Mouse (Mus musculus) layer of hippocampus, adult 11-12 months (tissue): Measurements from ENCODE around the gene Pde4c.

Experiments
- DNase-seq: peaks from one replicate; pipeline ENCODE4 v3.0.0; 2022; ENCODE audit warnings: low spot score

Gene Pde4c

DNA sequence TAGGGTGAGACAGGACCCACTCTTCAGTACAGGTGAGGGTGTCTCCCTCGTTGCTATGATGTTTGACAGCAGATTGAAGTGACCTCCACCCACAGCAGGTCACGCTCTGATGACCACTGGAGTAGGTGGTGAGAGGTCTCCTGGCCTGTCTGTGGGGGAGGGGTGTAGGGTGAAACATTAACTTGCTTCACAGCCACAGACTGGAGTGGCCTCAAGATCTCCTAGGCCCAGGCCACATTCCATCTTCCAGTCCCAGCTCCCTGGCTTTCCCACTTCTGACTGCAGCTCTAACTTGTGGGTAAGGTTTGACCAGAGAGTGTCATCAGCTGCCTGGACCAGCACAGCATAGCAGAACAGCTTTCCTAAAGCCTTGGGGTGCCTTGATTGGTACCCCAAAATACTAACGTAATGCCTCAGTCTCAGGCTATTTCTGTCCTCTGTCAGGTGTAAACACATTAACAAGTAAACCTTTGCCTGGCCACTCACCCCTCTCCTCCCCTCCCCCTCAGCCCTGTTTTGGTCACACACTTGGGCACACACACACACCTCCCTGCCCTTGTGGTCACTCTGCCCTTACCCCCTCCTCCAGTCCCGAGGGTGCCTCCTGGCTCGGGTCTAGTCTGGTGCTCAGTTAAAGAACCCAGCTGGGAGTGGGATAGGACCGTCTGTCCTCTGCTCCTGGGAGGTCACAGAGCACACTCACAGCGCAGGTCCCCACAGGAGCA is at the start of gene Pde4c:
Gene Pde4c (plus strand): TSS at position 235 of the 725 bp plus-strand sequence.
- no peak for DNase-seq

DNA sequence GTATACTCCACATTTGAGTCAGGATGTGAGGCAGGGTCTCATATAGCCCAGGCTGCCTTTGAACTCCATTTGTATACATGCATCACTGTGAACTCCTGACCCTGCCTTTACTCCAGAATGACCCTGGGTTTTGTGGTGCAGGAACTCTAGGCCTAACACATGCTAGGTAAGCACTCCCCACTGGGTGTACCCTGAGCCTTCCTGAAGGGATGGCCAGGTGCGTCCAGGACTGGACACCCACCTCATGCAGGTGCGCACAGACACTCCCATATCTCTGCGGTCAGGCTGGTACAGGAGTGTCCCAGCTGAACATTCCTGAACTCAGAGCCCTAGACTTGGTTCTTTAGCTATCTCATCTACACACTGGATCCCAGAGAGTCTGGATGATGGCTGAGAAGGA is 49.4 kb upstream of the Pde4c start:
- DNase-seq = no peak

DNA sequence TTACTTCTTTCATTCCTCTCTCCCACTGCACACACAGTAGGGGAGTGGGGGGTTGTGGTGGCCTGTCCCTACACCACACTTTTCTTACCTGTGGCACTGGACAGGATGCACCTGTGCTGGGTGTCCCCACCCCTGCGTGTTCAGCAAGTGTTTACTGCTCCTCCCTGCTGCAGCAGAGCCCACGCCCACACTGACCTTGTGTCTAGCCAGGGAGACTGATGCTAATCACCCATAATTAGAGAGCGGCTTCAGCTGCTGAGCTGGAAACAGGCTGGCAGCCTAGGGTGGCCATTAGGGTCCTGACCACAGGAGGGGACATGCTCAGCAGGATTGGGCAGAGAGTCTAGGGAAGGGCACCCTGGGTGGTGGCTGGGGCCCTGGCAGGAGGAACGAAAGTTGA is 48.8 kb upstream of the Pde4c start:
- DNase-seq = no peak

DNA sequence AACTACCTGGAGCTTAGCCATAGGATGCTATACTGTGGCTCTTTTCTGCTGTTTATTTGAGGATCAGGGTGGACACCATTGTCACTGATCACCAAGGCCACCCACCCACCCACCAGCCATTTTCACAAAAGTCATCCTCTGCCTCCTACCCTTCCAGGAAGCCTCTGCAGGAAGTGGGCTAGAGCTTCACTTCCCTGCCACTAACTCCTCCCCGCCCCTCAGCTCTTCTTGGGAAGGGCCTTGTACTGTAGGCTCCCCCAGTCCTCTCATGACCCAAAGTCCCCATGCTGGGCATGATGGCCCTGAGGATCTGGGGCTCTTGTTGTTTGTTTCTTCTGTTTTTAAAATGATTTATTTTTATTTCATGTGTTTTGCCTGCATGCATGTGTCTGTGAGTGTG is 48.2 kb upstream of the Pde4c start:
- DNase-seq = no peak

DNA sequence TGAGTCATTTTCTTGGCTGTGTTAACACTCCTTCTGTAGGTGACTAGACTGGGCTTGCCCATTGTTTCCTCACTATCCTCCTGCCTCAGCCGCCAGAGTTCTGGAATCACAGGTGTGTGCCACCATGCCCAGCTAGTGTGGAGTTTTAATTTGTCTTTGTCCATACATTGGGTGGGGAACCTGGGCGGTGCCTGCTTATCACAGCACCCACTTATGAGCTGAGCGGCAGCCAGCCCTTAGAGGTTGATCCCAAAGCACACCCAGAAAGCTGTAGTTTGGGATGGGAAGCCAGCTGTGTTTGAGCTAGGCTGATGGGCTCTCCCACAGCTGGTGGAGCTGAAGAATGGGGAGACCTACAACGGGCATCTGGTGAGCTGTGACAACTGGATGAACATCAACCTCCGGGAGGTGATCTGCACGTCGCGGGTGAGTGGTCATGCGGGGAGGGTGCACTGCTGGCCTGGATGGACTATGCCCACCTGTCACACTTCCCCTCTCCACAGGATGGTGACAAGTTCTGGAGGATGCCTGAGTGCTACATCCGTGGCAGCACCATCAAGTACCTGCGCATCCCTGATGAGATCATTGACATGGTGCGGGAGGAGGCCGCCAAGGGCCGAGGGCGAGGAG is 46.0 kb upstream of the Pde4c start:
- no peak for DNase-seq

DNA sequence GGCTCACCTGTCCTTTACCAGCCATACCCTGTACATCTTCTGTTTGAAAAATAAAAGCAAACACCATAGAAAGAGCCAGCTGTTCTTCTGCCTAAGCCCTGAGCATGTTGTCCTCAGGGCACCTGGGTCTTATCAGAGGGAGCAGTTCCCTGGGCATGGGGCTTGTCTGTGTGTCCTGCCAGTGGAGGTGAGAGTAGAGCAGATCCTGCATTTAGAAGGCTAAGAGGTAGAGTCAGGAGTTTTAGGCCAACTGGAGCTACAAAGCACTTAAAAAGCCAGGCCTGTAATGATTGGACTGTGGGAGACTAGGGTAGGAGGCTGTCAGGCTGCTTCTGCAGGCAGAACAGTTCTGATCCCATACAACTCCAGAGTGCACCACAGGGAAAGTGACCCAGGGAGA is 44.8 kb upstream of the Pde4c start:
- DNase-seq = no peak

DNA sequence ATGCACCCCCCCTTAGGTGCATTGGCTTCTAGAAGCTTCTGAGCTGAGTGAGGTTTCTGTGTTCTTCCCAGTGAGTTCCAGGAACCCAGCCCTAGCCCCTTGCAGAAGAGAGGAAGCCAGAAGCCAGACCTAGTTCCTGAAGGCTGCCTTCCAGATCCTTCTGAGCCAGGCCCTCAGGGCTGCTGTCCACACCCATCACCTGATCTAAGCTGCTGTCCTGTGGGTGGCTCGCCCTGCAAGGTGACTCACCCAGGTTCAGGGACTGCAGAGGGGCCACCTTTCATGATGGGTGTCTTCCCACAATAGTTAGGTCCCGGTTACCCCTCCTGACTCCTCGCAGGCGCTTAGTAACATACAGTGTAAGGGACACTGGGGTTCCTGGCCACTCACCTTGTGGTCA is 44.1 kb upstream of the Pde4c start:
- DNase-seq = no peak

DNA sequence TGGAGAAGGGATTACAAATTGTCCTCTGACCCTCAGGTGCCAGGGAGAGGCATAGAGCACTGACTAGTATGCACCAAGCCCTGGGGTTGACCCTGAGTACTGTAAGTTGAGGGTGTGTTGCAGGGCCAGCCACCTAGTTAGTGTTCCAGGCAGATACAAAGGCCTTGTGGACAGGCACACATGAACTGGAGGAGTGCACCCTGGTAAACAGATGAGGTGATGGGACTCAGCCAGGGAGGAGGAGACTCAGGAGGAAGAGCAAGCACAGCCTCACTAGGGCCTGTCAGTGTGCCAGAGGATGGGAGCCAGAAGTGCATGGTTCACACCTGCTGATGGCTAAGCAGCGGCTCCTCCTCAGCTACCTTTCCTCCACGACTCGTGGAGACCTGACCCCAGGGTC is 43.5 kb upstream of the Pde4c start:
- DNase-seq = no peak

DNA sequence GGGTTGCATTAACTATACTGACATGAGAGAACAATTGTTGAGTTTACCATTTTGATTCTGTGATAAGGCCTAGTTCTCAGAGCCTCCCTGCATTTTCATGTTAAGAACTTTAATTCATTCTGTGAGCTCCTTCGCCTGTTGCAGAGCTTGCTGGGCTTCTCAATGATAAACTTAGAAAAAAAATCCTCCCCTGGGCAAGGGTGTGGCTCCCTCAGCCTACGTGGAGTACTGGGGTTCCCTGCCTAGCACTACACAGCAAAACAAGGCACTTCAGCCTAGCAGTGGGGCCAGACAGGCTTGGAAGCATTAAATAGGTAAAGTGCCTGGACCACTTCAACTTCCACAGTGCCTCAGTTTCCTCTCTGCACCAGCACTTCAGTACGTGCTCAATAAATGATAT is 42.1 kb upstream of the Pde4c start:
- DNase-seq = no peak

DNA sequence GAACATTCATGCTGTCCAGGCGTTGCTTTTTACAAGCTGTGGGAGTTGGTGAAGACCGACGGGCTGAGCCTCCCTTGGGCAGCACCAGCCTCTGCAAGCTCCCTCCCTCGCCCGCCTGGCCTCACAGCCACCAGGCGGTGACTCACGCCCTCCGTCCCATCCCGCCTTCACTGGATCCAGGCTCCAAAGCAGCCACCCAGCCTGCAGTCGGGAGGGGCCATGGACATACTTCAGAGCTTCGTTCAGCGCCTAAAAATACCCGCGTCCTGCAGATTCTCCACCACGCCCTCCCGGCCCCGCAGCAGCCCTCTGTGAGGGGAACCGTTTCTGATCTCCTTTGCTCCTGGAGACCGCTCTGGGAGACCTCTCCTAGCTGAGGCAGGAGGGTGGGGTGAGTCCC is 41.3 kb upstream of the Pde4c start:
- no peak for DNase-seq

DNA sequence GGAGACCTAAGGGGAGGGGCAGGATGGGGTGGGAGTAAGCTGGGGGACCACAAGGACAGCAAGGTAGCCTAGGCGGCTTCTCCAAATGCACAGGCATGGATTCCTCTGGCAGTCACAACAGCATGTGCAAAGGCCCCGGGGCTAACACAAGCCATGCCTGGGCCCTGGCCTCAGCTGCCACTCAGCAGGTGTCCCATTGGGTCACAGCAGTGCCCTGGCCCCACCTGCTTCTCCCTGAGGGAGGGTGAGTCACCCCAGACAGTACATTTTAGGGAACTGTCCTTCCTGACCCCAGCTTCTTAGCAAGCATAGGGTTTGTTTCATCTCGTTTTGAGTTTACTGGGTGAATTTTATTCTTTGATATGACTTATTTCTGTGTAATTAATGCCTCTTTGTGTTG is 40.8 kb upstream of the Pde4c start:
- no peak for DNase-seq

DNA sequence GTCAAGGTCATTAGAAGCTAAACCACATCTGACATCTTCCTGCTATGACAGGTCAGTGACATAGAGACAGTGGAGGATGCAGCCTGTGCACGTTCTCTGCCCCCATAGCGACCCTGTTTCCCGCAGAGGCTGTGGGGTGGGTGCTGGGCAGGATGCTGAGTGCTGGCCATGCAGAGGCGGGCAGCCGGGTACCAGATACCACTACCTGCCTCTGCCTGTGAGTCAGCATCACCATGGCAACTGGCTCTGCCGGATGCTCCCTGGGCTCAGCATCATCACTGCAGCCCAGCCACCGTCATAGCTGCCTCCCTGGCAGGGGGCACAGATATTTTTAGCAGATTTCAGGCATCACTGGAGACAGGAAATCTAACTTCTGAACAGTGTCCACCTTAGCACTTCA is 39.2 kb upstream of the Pde4c start:
- peak; percentile 79 for DNase-seq

DNA sequence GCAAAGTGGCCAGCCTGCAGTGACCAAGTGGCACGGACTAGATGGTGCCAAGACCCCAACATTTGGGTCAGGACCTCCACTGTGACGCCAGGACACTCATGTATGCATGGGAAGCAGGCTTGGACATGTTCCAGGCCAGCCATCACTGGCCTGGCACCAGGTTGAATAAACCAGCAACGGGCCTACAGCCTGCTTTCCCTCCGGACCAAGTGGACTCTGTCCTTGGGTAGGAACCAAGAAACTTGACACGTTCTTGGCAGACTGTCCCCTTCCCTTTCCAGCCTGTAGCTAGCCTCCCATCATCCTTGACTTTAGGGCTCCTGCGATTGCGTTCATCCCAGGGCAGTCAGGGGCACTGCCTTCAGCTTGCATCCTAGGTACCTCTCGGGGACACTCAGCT is 35.9 kb upstream of the Pde4c start:
- no peak for DNase-seq

DNA sequence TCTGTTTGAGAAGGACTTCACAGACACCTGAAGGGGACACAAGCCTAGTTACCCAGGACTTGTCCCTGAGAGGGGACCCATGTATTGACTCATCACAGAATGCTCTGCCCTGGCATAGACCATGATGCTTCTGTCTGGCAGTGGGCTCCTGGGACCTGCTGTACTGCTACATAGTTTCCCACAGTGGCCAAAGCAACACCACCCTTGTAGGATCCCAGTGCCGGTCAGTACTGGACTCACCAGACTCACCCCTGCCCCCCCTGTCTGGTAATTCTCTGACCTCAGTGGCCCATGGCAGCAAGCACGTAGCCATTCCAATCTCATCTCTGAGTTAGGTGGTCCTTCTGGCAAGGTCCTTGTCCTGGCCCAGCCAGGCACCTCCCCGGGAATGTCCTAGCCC is 35.4 kb upstream of the Pde4c start:
- no peak for DNase-seq

DNA sequence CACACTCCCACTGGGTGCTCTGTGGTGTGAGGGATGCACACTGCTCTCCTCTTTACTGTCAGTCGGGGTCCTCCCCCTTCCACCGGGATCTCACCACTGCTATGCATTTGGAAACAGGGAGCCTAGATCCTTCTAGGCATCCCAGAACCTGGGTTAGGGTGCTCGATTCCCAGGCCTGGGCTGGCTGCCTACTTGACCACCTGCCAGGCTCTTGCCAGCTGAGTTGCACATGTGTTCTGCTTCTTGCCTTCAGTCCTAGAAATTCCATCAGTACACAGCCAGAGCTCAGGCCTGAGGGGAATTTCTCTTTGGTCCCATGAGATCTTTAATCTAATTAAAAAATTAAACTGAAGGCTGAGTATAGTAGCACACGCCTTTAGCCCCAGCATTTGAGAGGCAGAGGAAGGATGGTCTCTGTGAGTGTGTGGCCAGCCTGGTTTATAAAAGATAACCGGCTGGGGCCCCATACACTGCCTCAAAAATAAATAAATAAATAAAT is 33.6 kb upstream of the Pde4c start:
- DNase-seq = no peak

DNA sequence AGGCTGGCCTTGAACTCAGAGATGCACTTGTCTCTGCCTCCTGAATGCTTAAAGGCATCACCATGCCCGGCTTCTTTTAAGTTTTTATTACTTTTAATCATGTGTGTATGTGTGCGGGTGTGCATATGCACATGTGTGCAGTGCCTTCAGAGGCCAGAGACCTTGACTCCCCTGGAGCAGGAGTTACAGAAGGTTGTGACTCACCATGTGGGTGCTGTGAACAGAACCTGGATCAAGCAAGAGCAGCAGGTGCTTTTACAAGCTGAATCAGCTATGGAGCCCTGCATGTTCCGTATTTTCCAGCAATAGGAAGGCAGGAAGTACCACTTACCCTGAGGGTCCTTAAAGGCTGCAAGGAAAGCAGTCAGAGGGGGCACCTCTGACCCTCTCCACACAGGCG is 32.3 kb upstream of the Pde4c start:
- DNase-seq = no peak

DNA sequence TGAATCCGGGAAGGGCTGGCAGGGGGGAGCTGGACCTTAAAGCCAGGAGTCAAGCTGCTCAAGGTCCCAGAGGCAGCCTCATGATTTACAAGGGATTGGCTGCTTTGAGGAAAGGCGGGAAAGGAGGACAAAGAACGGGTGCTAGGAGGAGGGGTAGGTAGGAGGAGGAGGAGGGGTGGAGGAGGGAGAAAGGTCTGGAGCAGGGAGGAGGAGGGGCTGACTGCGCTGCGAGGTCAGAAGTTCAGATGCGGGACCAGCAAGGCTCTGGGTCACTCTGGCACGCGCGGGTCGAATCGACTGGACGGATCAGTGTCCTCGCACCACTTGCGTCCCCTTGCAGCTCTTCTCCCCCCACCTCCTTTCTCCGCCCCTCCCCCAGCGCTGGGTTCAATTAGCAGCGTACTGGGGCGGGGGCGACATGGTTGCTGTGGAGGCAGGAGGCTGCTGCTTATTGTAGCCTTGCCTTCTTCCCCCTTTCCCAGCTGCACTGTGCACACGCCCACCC is 31.7 kb upstream of the Pde4c start:
- DNase-seq = no peak

DNA sequence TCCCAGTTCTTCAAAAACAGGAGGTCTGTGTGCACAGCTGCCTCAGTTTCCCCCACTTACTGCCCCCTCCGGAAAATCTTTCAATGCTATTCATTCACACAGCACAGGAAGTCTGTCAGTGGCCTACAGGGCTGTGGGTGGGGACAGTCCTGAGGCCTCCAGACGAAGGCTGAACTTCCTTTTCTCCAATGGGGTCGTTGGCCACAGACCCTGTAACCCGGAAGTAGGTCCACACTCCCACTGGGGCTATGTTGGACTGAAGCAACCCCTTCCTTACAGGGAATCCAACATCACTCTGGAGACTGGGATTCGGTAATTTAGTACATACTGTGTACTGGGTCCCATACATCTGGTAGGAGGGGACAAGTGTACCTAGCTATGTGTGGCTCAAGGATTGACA is 29.9 kb upstream of the Pde4c start:
- DNase-seq = no peak

DNA sequence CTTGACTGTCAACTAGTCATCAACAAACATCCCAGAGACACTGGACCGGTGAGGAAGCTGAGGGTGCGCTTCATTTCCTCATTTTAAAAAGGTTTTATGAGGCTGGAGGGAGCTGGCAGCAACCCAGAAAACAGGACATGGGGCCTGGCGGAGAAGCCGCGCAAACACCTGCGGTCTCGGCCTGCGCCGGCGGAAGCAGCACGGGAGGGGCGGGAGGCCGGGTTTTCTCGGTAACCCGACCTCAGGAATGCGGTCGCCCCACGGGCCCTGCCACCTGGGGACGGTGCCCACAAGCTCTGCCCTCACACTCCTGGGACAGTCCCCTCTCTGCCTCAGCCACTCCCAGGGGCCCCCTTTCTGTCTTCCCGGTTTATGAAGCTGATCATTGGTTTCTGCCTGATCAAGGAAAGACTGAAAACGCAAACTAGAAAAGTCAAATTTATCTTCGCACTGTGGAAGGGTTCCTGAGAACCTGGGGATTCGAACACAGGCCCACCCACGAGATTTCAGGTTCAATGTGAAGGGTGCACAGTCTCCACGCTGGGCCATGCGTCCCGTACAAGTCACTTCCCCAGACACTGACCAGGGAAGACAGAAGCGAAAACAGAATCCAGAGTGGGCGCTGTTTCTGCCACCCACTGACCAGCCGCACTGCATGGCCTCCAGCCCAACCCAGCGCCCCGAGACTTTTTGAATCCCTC is 28.1 kb upstream of the Pde4c start:
- no peak for DNase-seq

DNA sequence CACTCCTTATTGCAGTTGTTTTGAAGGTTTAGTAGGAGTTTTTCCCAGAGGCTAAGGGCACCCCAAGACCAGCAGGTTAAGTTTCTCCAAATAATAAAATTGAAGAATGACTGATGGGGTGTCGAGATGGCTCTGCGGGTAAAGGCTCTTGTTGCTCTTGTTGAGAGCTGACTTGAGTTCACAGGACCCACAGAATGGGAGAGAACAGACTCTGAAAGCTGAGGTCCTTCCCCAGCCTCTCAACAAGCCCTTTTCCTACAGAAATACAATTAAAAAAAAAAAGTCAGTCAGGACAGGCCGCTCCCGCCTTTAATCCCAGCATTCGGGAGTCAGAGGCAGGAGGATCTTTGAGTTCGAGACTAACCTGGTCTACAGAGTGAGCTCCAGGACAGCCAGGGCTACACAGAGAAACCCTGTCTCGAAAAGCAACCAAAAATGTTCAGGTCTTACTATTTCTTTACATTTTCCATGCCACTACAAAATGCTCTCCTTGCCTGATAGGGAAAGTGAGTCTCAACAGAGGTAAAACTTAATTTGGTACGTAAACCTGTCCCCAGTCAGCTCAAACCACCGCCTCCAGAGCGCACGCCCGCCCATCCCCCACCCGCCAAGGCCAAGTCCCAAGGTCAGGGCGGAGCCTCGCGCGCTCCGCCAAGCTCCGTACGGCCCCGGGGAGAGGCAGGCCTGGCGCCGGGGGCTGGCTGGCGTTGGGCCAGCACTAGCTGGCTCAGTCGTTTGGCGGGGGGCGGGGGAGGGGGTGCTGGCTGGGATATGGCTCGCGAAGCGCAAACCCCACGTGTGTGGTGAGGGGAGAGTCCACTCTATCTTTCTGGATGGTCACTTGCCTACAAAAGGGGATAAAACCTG is 27.3 kb upstream of the Pde4c start:
- peak; percentile 47 for DNase-seq

DNA sequence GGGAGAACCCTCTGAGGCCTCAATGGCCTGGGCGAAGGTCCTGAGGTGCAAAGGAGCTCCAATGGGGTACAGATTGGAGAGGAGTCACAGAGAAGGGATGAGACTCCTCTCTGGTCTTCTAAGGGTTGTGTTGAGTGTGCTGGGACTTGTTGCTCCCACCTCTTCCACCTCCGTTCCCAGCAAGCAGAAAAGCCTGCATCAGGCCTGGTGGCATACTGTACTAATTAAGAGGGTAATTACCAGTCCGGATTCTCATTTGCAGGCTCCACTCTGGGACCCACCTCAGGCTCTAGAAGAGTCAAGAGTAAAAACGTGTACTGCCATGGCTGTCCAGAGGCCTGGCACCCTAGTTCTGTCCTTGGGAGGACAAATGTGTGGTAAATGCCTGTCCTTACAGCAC is 26.6 kb upstream of the Pde4c start:
- no peak for DNase-seq
